Mouse (Mus musculus) megakaryocyte, embryonic 14.5 days (primary cell): ENCODE results near the gene Rab30.

Source experiments
- FLI1 ChIP-seq: IDR thresholded peaks from 2 replicates; pipeline ENCODE4 v1.6.1; 2012; ENCODE audit warnings: low read length, inconsistent platforms, mixed read lengths
- GATA1 ChIP-seq: IDR thresholded peaks from 3 replicates; pipeline ENCODE4 v1.6.1; 2012; ENCODE audit warnings: mixed read lengths, low read length, inconsistent platforms, borderline replicate concordance

- TF ChIP-seq FLI1 = no peak
- TF ChIP-seq GATA1 = no peak
Observed at GRCm38 (mm10) chr7:92750395-92750794, 9.0 kb downstream of the Rab30 start.
